Mouse (Mus musculus) neural tube, embryonic 11.5 days (tissue): Measurements from ENCODE around the gene Depdc5. TPM values are rescaled to one million over a fixed set of nuclear protein-coding genes. Genes with fewer than 3 reads are reported as not detected.

Experiments
- ATAC-seq: fragments of 200-750 bp; cut with Nextera tagmentation; 2 replicates; pipeline ENCODE4 v1.8.0; 2017; ENCODE audit warnings: moderate number of reproducible peaks, mild to moderate bottlenecking, moderate TSS enrichment, moderate library complexity; ENCODE audit not compliant: insufficient read depth, low FRiP score, low TSS enrichment
- DNase-seq: peaks from one replicate; pipeline ENCODE4 v3.0.0-alpha.2; 2015; ENCODE audit warnings: low spot score
- H3K27ac ChIP-seq: fragments of 300-500 bp; sonication (generic); 2 replicates; pipeline ENCODE4 v1.5.1; 2014; ENCODE audit warnings: low read depth, mild to moderate bottlenecking, low read length
- H3K27me3 ChIP-seq: fragments of 300-500 bp; sonication (generic); 2 replicates; pipeline ENCODE4 v1.6.1; 2014; ENCODE audit warnings: mild to moderate bottlenecking, low read length, mixed read lengths; ENCODE audit not compliant: control insufficient read depth, insufficient read depth
- H3K36me3 ChIP-seq: fragments of 300-500 bp; sonication (generic); 2 replicates; pipeline ENCODE4 v1.6.1; 2014; ENCODE audit warnings: mild to moderate bottlenecking, low read length, moderate library complexity, mixed read lengths; ENCODE audit not compliant: control insufficient read depth, insufficient read depth
- H3K4me1 ChIP-seq: fragments of 300-500 bp; sonication (generic); 2 replicates; pipeline ENCODE4 v1.6.1; 2014; ENCODE audit warnings: low read length, mixed read lengths; ENCODE audit not compliant: control insufficient read depth, insufficient read depth
- H3K4me2 ChIP-seq: fragments of 300-500 bp; sonication (generic); 2 replicates; pipeline ENCODE4 v1.6.1; 2014; ENCODE audit warnings: low read depth, mild to moderate bottlenecking, moderate library complexity
- H3K4me3 ChIP-seq: fragments of 300-500 bp; sonication (generic); 2 replicates; pipeline ENCODE4 v1.5.1; 2014; ENCODE audit warnings: low read depth, low read length
- H3K9ac ChIP-seq: fragments of 300-500 bp; sonication (generic); 2 replicates; pipeline ENCODE4 v1.6.1; 2014; ENCODE audit warnings: mild to moderate bottlenecking, low read length
- H3K9me3 ChIP-seq: fragments of 300-500 bp; sonication (generic); 2 replicates; pipeline ENCODE4 v1.6.1; 2016; ENCODE audit warnings: low read length; ENCODE audit not compliant: control insufficient read depth
- WGBS: fragments of 180-500 bp; shearing (Covaris S2); extraction: QIAGEN DNeasy Blood & Tissue Kit; methylation state at CpG from one replicate; pipeline ENCODE4 v1.1.7; 2014; 5-methylcytosine and 5-hydroxymethylcytosine counted together
- polyA plus RNA-seq: library from polyadenylated mRNA; unstranded; fragments of >200 nt; fragmentation: Nextera tagmentation; extraction: Ambion mirVana; gene quantifications from 2 replicates; pipeline ENCODE4 v1.2.1, GENCODE M21; 2014

The Depdc5 gene
- polyA plus RNA-seq, 1 experiment from 2014 or later: 39.7 TPM

GRCm38 (mm10) chr5:32977179-32977578 lies 113.7 kb downstream of the Depdc5 start:
- Histone ChIP-seq H3K9me3 (no peaks in the 10 kb centered on the region), H3K36me3 (0 out of 2 replicates have a peak, but pooled peaks cover 2% of the 10 kb centered on the region), H3K27ac (no peak overlapping the region), H3K4me3 (no peak overlapping the region), H3K4me2 (no peak overlapping the region), H3K9ac (no peak overlapping the region), H3K27me3 (no peaks in the 10 kb centered on the region), H3K4me1 (no peaks in the 10 kb centered on the region)
- ATAC-seq (no peak), DNase-seq (no peak)

DNA sequence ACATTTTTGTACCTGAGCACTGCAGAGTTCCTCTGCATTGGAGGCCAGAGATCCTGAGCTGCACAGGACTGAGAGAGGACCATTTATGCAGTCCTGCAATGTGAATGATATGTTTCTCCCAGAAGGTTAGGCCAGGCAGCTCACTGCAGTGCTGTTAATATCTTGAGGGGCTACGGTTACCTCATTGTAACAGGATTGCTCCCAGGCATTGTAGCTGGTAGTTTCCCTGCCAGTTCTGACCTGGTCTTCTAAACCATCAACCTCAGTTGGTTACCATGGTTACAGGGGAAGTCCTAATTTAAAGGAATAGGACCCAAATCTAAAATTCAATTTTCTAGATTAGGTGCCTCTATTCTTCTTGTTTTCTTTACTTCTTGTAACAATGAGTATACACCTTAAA lies 121.9 kb downstream of the Depdc5 start:
- 83% methylated on average over 1 of the region's 1 CpGs for WGBS

GRCm38 (mm10) chr5:32987873-32988272 lies 124.4 kb downstream of the Depdc5 start:
- ATAC-seq: no peak
- 68% methylated on average over 1 of the region's 1 CpGs for WGBS
- peaks cover 5% of the 10 kb centered on the region; the same call in 1 of the 2 replicates for H3K36me3 ChIP-seq
- H3K27ac ChIP-seq: no peak overlapping the region
- no peaks in the 10 kb centered on the region for H3K4me1 ChIP-seq
- no peaks in the 10 kb centered on the region for H3K27me3 ChIP-seq
- H3K9me3 ChIP-seq: no peaks in the 10 kb centered on the region
- H3K4me2 ChIP-seq: no peak overlapping the region
- DNase-seq: no peak
- H3K9ac ChIP-seq: no peak overlapping the region
- H3K4me3 ChIP-seq: no peak overlapping the region

More for the DNA sequence above, 121.9 kb downstream of the Depdc5 start:
- Histone ChIP-seq H3K9ac (no peak overlapping the region), H3K27ac (no peak overlapping the region), H3K27me3 (no peaks in the 10 kb centered on the region), H3K4me2 (no peak overlapping the region), H3K36me3 (peaks cover 5% of the 10 kb centered on the region; the same call in 1 of the 2 replicates), H3K4me1 (no peaks in the 10 kb centered on the region), H3K4me3 (no peak overlapping the region), H3K9me3 (no peaks in the 10 kb centered on the region)
- ATAC-seq (no peak), DNase-seq (no peak)

GRCm38 (mm10) chr5:32989959-32990640 lies 126.6 kb downstream of the Depdc5 start:
- no peak overlapping the region for H3K9ac ChIP-seq
- H3K27me3 ChIP-seq: no peaks in the 10 kb centered on the region
- ATAC-seq: no peak
- no peaks in the 10 kb centered on the region for H3K4me1 ChIP-seq
- DNase-seq: no peak
- H3K27ac ChIP-seq: no peak overlapping the region
- no peak overlapping the region for H3K4me3 ChIP-seq
- H3K4me2 ChIP-seq: no peak overlapping the region
- H3K36me3 ChIP-seq: peaks cover 2% of the 10 kb centered on the region; the same call in 1 of the 2 replicates
- 88% methylated on average over 13 of the region's 13 CpGs for WGBS
- H3K9me3 ChIP-seq: no peaks in the 10 kb centered on the region

DNA sequence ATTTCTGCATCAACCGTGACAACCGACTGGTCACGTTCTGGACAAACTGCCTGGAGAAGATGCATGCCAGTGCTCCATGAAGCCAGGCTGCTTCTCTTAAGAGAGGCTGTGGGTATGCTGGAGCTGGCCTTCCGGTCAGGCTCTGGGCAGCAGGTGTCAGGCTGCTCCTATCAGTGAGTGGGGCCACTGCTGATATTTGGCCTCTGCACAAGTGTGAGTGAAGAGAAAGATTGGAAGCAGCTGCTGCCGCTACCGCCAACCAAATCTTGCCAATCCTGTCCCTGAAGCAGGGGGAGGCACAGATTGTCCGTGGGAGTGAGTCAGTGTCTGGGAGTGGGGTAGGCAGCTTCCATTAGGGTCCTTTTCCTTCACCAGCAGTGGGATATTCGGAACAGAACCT lies 127.7 kb downstream of the Depdc5 start:
- 84% methylated on average over 8 of the region's 8 CpGs for WGBS
- no peak for ATAC-seq

GRCm38 (mm10) chr5:32994471-32994870 lies 131.0 kb downstream of the Depdc5 start:
- WGBS: 67% methylated on average over 2 of the region's 2 CpGs
- no peak overlapping the region for H3K4me3 ChIP-seq
- ATAC-seq (no peak), DNase-seq (no peak)
- no peaks in the 10 kb centered on the region for H3K4me1 ChIP-seq
- no peak overlapping the region for H3K9ac ChIP-seq
- no peaks in the 10 kb centered on the region for H3K36me3 ChIP-seq
- no peaks in the 10 kb centered on the region for H3K9me3 ChIP-seq
- no peaks in the 10 kb centered on the region for H3K27me3 ChIP-seq
- no peak overlapping the region for H3K27ac ChIP-seq
- H3K4me2 ChIP-seq: no peak overlapping the region

More for the DNA sequence above, 127.7 kb downstream of the Depdc5 start:
- no peak for DNase-seq
- no peaks in the 10 kb centered on the region for H3K4me1 ChIP-seq
- H3K4me2 ChIP-seq: no peak overlapping the region
- H3K27ac ChIP-seq: no peak overlapping the region
- H3K36me3 ChIP-seq: no peaks in the 10 kb centered on the region
- H3K27me3 ChIP-seq: no peaks in the 10 kb centered on the region
- H3K9me3 ChIP-seq: no peaks in the 10 kb centered on the region
- H3K4me3 ChIP-seq: no peak overlapping the region
- H3K9ac ChIP-seq: no peak overlapping the region

- Histone ChIP-seq H3K4me1 (no peaks in the 10 kb centered on the region), H3K9ac (no peak overlapping the region), H3K4me2 (no peak overlapping the region), H3K4me3 (no peak overlapping the region), H3K27me3 (no peaks in the 10 kb centered on the region), H3K9me3 (no peaks in the 10 kb centered on the region), H3K36me3 (no peaks in the 10 kb centered on the region), H3K27ac (no peak overlapping the region)
- DNase-seq (no peak), ATAC-seq (no peak)
- 81% methylated on average over 4 of the region's 4 CpGs for WGBS
Observed at GRCm38 (mm10) chr5:32995756-32996155, 132.3 kb downstream of the Depdc5 start.

DNA sequence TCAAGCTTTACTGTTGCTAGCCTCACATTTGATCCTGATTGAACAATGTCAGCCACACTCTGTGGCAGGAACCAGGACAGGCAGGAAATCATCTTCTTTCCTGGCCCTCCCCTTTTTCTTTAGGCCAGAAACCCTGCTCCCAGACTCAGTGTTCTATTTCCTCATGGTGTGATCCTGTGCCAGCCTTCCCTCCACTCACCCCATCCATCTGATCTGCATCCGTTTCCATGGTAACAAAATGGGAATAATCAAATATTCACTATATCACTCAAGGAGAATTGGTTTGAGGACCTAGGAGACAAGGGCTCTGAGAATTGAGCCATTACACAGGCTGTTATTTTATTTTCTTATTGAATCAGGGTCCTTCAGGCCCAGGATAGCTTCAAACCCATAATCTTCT lies 133.1 kb downstream of the Depdc5 start:
- Histone ChIP-seq H3K9ac (no peak overlapping the region), H3K4me2 (no peak overlapping the region), H3K4me3 (no peak overlapping the region), H3K4me1 (no peaks in the 10 kb centered on the region), H3K9me3 (no peaks in the 10 kb centered on the region), H3K36me3 (no peaks in the 10 kb centered on the region), H3K27me3 (no peaks in the 10 kb centered on the region), H3K27ac (no peak overlapping the region)
- WGBS: 91% methylated on average over 1 of the region's 1 CpGs
- no peak for ATAC-seq
- no peak for DNase-seq

GRCm38 (mm10) chr5:32997686-32998085 lies 134.2 kb downstream of the Depdc5 start:
- no peaks in the 10 kb centered on the region for H3K4me1 ChIP-seq
- no peak for DNase-seq
- no peak overlapping the region for H3K27ac ChIP-seq
- ATAC-seq: no peak
- H3K27me3 ChIP-seq: no peaks in the 10 kb centered on the region
- no peak overlapping the region for H3K4me3 ChIP-seq
- no peaks in the 10 kb centered on the region for H3K9me3 ChIP-seq
- no peak overlapping the region for H3K4me2 ChIP-seq
- 59% methylated on average over 4 of the region's 4 CpGs for WGBS
- no peak overlapping the region for H3K9ac ChIP-seq
- no peaks in the 10 kb centered on the region for H3K36me3 ChIP-seq
